Mouse (Mus musculus): ENCODE results near the gene Megf11.

DNA sequence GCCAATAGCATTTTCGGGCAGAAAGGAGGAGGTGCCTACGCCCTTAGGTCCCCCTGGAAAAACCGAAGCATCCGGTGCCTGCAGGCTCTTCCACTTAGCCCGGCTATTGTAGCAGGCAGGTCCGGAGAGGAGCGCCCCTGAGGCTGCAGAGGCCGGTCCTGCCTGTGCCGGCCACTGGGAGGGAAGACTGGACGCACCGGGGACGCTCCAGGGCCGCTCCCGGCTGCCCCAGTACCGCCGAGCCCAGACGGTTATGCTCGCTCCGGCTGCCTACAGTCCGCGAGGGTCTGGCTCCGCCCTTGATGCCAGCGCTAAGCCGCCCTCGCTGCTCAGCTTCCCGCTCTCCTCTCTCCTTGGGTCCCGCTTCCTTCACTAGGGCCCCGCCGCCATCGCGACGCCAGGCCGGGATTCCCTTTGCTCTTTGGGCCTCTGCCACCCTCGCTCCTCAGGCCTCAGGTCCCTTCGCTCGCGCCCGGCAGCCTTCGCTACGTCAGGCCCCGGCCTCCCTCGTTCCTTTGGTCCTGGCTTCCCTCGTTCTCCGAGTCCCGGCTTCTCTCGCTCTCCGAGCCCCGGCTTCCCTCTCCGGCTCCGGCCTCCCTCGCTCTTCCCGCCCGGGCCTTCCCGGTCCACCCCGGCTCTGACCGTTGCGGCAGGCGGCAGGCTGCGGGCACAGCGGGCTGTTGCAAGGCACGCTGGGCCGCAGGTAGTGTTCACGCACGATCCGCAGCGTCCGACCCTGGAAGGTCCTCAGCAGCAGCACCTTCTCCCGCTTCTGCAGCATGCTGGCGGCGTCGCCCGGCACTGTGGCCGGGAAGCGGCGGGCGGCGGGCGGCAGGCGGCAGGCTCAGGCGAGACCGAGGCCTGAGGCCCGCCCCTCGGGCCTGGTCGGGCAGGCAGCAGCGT, 44.8 kb upstream of the Megf11 start:
- no peak for TF ChIP-seq GATA1 (IDR thresholded peaks at IDR 0.05; ENCODE audit: borderline replicate concordance, low read length)
- TF ChIP-seq FLI1 (IDR thresholded peaks at IDR 0.05; ENCODE audit: low read length): no peak

All from megakaryocyte, embryonic 14.5 days (primary cell).